Mouse (Mus musculus) adrenal gland, postnatal 10 days (tissue): ENCODE data around the gene 2410131K14Rik. TPM values are rescaled to one million over a fixed set of nuclear protein-coding genes. Genes with fewer than 3 reads are reported as not detected.

Source experiments
- DNase-seq: peaks from one replicate; pipeline ENCODE4 v3.0.0; 2021; ENCODE audit warnings: mixed read lengths
- total RNA-seq, 2 experiments: library from RNA; stranded (reverse); gene quantifications; 2 replicates each; pipeline ENCODE4 v1.2.3; 2021

Gene 2410131K14Rik
- total RNA-seq, 2 experiments from 2014 or later: 7.7 to 8.6 TPM

- DNase-seq: no peak
Measured at GRCm38 (mm10) chr5:118310389-118310788, 65.4 kb downstream of the 2410131K14Rik start.

DNA sequence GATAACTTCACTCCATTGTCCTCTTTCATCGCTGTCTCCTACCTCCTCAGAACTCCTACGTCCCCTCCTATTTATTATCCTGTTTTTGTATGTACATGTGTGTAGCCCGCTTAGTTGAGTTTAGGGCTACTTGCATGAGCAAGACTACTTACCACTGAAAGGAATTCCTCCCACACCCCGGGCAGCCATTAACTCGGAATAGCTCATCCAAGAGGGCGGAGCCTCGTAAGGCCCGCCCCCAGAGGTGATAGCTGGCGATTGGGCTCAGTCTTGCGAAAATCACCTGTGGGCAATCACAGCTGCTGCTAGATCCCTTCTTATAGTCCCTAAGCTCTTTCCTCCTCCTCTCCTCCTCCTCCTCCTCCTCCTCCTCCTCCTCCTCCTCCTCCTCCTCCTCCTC, 66.2 kb downstream of the 2410131K14Rik start:
- no peak for DNase-seq

DNA sequence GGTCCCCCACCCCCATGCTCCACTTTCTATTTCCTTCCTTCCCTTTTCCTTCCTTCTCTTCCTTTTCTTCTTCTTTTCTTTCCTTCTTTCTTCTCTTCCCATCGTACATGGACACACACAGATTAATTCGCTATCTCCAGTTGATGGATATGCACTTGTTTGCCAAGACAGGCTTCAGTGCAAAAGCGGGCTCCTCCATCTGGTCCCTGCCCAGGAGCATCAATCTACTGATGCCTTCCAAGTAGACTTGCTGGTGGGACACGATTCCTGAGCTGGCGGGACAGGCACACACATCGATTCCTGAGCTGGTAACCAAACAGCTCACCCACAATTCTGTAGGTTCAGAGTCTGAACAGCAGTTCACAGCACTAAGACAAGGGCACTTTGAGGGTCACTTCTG, 68.7 kb downstream of the 2410131K14Rik start:
- DNase-seq: no peak

Other genes starting within 250 kb of the 2410131K14Rik start
- gene Tesc, start 217.5 kb upstream of the 2410131K14Rik start, total RNA-seq: 10 to 100 TPM; 54.4 to 61.5 TPM
- 10 to 100 TPM; 51.8 to 53.4 TPM for gene Fbxw8, start 89.8 kb upstream of the 2410131K14Rik start, total RNA-seq
- under 1 TPM; 0.33 to 0.91 TPM for gene Hrk, start 80.6 kb upstream of the 2410131K14Rik start, total RNA-seq
- 1 to 10 TPM; 4.0 to 5.5 TPM for gene Rnft2, start 111 bp upstream of the 2410131K14Rik start, total RNA-seq